Mouse (Mus musculus): ENCODE measurements at regions not wholly inside any gene's neighbourhood (a gene's known extent, or its start where the extent isn't known, plus 50 kb on each side); places are given as distances from the start of the nearest gene placed in this dataset.

- Histone ChIP-seq H3K4me1 (peaks cover 54% of the 10 kb centered on the region), H3K36me3 (replicated peaks; ENCODE audit: low read length) (peaks cover 2% of the 10 kb centered on the region), H3K27me3 (replicated peaks) (no peaks in the 10 kb centered on the region), H3K4me3 (replicated peaks) (no peak overlapping the region), H3K9me3 (peaks cover 15% of the 10 kb centered on the region)
- TF ChIP-seq GATA1 (IDR thresholded peaks at IDR 0.05; ENCODE audit: borderline replicate concordance, low read length) = no peak
- TF ChIP-seq FLI1 (IDR thresholded peaks at IDR 0.05; ENCODE audit: low read length) = no peak
Measured at GRCm38 (mm10) chr2:70914372-70914771, 88.8 kb upstream of the Tlk1 start.

- peaks cover 5% of the 10 kb centered on the region for H3K27me3 ChIP-seq (replicated peaks)
- H3K36me3 ChIP-seq (replicated peaks; ENCODE audit: low read length) = peaks cover 2% of the 10 kb centered on the region
- H3K4me3 ChIP-seq (replicated peaks) = no peak overlapping the region
- TF ChIP-seq FLI1 (IDR thresholded peaks at IDR 0.05; ENCODE audit: low read length) = no peak
- no peak for TF ChIP-seq GATA1 (IDR thresholded peaks at IDR 0.05; ENCODE audit: borderline replicate concordance, low read length)
- peaks cover 24% of the 10 kb centered on the region for H3K9me3 ChIP-seq
- H3K4me1 ChIP-seq = peaks cover 41% of the 10 kb centered on the region
Measured at GRCm38 (mm10) chr2:70909401-70909800, 83.9 kb upstream of the Tlk1 start.

- peaks cover 7% of the 10 kb centered on the region for H3K27me3 ChIP-seq (replicated peaks)
- H3K9me3 ChIP-seq = peaks cover 22% of the 10 kb centered on the region
Measured at GRCm38 (mm10) chr2:70908579-70908978, 83.1 kb upstream of the Tlk1 start.

GRCm38 (mm10) chr2:70906216-70906615 is 80.7 kb upstream of the Tlk1 start:
- Histone ChIP-seq H3K36me3 (replicated peaks; ENCODE audit: low read length) (no peaks in the 10 kb centered on the region), H3K27me3 (replicated peaks) (peaks cover 13% of the 10 kb centered on the region), H3K4me3 (replicated peaks) (no peak overlapping the region), H3K9me3 (peaks cover 14% of the 10 kb centered on the region), H3K4me1 (peaks cover 43% of the 10 kb centered on the region)
- TF ChIP-seq FLI1 (IDR thresholded peaks at IDR 0.05; ENCODE audit: low read length) (no peak), GATA1 (IDR thresholded peaks at IDR 0.05; ENCODE audit: borderline replicate concordance, low read length) (no peak)

More at GRCm38 (mm10) chr2:70908579-70908978, 83.1 kb upstream of the Tlk1 start:
- H3K4me3 ChIP-seq (replicated peaks) = no peak overlapping the region
- TF ChIP-seq GATA1 (IDR thresholded peaks at IDR 0.05; ENCODE audit: borderline replicate concordance, low read length) = no peak
- TF ChIP-seq FLI1 (IDR thresholded peaks at IDR 0.05; ENCODE audit: low read length) = no peak
- peaks cover 2% of the 10 kb centered on the region for H3K36me3 ChIP-seq (replicated peaks; ENCODE audit: low read length)
- peaks cover 41% of the 10 kb centered on the region for H3K4me1 ChIP-seq

- TF ChIP-seq FLI1 (IDR thresholded peaks at IDR 0.05; ENCODE audit: low read length) (no peak), GATA1 (IDR thresholded peaks at IDR 0.05; ENCODE audit: borderline replicate concordance, low read length) (no peak)
- Histone ChIP-seq H3K4me3 (replicated peaks) (no peak overlapping the region), H3K36me3 (replicated peaks; ENCODE audit: low read length) (no peaks in the 10 kb centered on the region), H3K4me1 (peaks cover 40% of the 10 kb centered on the region), H3K27me3 (replicated peaks) (peaks cover 21% of the 10 kb centered on the region), H3K9me3 (peaks cover 14% of the 10 kb centered on the region)
Measured at GRCm38 (mm10) chr2:70904429-70904828, 78.9 kb upstream of the Tlk1 start.

- peaks cover 27% of the 10 kb centered on the region for H3K27me3 ChIP-seq (replicated peaks)
- H3K9me3 ChIP-seq = peaks cover 16% of the 10 kb centered on the region
- no peak for TF ChIP-seq FLI1 (IDR thresholded peaks at IDR 0.05; ENCODE audit: low read length)
- no peak for TF ChIP-seq GATA1 (IDR thresholded peaks at IDR 0.05; ENCODE audit: borderline replicate concordance, low read length)
- H3K4me1 ChIP-seq = peaks cover 21% of the 10 kb centered on the region
- no peak overlapping the region for H3K4me3 ChIP-seq (replicated peaks)
- H3K36me3 ChIP-seq (replicated peaks; ENCODE audit: low read length) = no peaks in the 10 kb centered on the region
Measured at GRCm38 (mm10) chr2:70902196-70902595, 76.7 kb upstream of the Tlk1 start.

GRCm38 (mm10) chr2:70901479-70901878 is 76.0 kb upstream of the Tlk1 start:
- Histone ChIP-seq H3K27me3 (replicated peaks) (peaks cover 30% of the 10 kb centered on the region), H3K4me1 (peaks cover 18% of the 10 kb centered on the region), H3K36me3 (replicated peaks; ENCODE audit: low read length) (no peaks in the 10 kb centered on the region), H3K4me3 (replicated peaks) (no peak overlapping the region), H3K9me3 (peaks cover 23% of the 10 kb centered on the region)
- TF ChIP-seq FLI1 (IDR thresholded peaks at IDR 0.05; ENCODE audit: low read length) (no peak), GATA1 (IDR thresholded peaks at IDR 0.05; ENCODE audit: borderline replicate concordance, low read length) (no peak)

GRCm38 (mm10) chr2:70899056-70899455 is 73.5 kb upstream of the Tlk1 start:
- H3K36me3 ChIP-seq (replicated peaks; ENCODE audit: low read length) = no peaks in the 10 kb centered on the region
- H3K9me3 ChIP-seq = peaks cover 13% of the 10 kb centered on the region
- no peak for TF ChIP-seq FLI1 (IDR thresholded peaks at IDR 0.05; ENCODE audit: low read length)
- no peak for TF ChIP-seq GATA1 (IDR thresholded peaks at IDR 0.05; ENCODE audit: borderline replicate concordance, low read length)
- H3K27me3 ChIP-seq (replicated peaks) = peaks cover 30% of the 10 kb centered on the region
- H3K4me1 ChIP-seq = peaks cover 18% of the 10 kb centered on the region
- H3K4me3 ChIP-seq (replicated peaks) = no peak overlapping the region

GRCm38 (mm10) chr2:70898396-70898795 is 72.9 kb upstream of the Tlk1 start:
- H3K9me3 ChIP-seq = peaks cover 13% of the 10 kb centered on the region
- peaks cover 18% of the 10 kb centered on the region for H3K4me1 ChIP-seq
- TF ChIP-seq GATA1 (IDR thresholded peaks at IDR 0.05; ENCODE audit: borderline replicate concordance, low read length) (no peak), FLI1 (IDR thresholded peaks at IDR 0.05; ENCODE audit: low read length) (no peak)
- H3K36me3 ChIP-seq (replicated peaks; ENCODE audit: low read length) = no peaks in the 10 kb centered on the region
- peaks cover 32% of the 10 kb centered on the region for H3K27me3 ChIP-seq (replicated peaks)
- H3K4me3 ChIP-seq (replicated peaks) = no peak overlapping the region

- peaks cover 29% of the 10 kb centered on the region for H3K27me3 ChIP-seq (replicated peaks)
- H3K4me3 ChIP-seq (replicated peaks) = no peak overlapping the region
- H3K9me3 ChIP-seq = peaks cover 11% of the 10 kb centered on the region
- TF ChIP-seq GATA1 (IDR thresholded peaks at IDR 0.05; ENCODE audit: borderline replicate concordance, low read length) (no peak), FLI1 (IDR thresholded peaks at IDR 0.05; ENCODE audit: low read length) (no peak)
- no peaks in the 10 kb centered on the region for H3K36me3 ChIP-seq (replicated peaks; ENCODE audit: low read length)
- peaks cover 18% of the 10 kb centered on the region for H3K4me1 ChIP-seq
Measured at GRCm38 (mm10) chr2:70897373-70897772, 71.8 kb upstream of the Tlk1 start.

Data from megakaryocyte, embryonic 14.5 days (primary cell).